In genomic region chr11:118192973-118193372, GRCm38 (mm10) we compare ENCODE assay signal across 11 mouse cellular contexts. TPM values are rescaled to one million over a fixed set of nuclear protein-coding genes. Genes with fewer than 3 reads are reported as not detected.
DNase-seq lines count a peak whose midpoint lies in the region; ATAC-seq and TF ChIP-seq lines count a peak whose summit lies in the region.
"Had no signal": no experiment of that assay in that cellular context is flagged by ENCODE, and none has a peak within 500 bp of the region (broad histone marks: within the 10 kb centered on the region; RNA-seq: fewer than 3 reads in every experiment).

No protein-coding gene starts in this region.

- H3K9me3 ChIP-seq in hindbrain, embryonic 13.5 days: no peaks in the 10 kb centered on the region
- no peaks in the 10 kb centered on the region for H3K9me3 ChIP-seq in hindbrain, embryonic 10.5 days
- no peaks in the 10 kb centered on the region for H3K9me3 ChIP-seq in lung, embryonic 16.5 days (ENCODE audit: control insufficient read depth, low read length)
- no peaks in the 10 kb centered on the region for H3K9me3 ChIP-seq in heart, embryonic 13.5 days
- H3K9me3 ChIP-seq: embryonic facial prominence, embryonic 15.5 days; hindbrain, embryonic 15.5 days had no signal

- no peaks in the 10 kb centered on the region for H3K27me3 ChIP-seq in hindbrain, embryonic 13.5 days
- H3K27me3 ChIP-seq in hindbrain, embryonic 10.5 days (ENCODE audit: insufficient read depth, poor library complexity, severe bottlenecking): no peaks in the 10 kb centered on the region
- no peaks in the 10 kb centered on the region for H3K27me3 ChIP-seq in lung, embryonic 16.5 days (ENCODE audit: control insufficient read depth, insufficient read depth, low read depth, low read length)
- H3K27me3 ChIP-seq in heart, embryonic 13.5 days (replicated peaks): no peaks in the 10 kb centered on the region
- H3K27me3 ChIP-seq: embryonic facial prominence, embryonic 15.5 days; hindbrain, embryonic 15.5 days had no signal

- no peak for TF ChIP-seq CTCF in lung, adult 2 months (IDR thresholded peaks at IDR 0.05; ENCODE audit: insufficient read depth, low read length)

- ATAC-seq in hindbrain, embryonic 13.5 days (ENCODE audit: low FRiP score): no peak
- ATAC-seq in lung, embryonic 16.5 days (ENCODE audit: low read depth): no peak
- ATAC-seq in heart, embryonic 13.5 days (ENCODE audit: extremely low read depth, insufficient number of reproducible peaks, low FRiP score, low TSS enrichment): no peak
- ATAC-seq in neutrophil, adult 5-6 weeks (ENCODE audit: extremely low read depth, insufficient number of reproducible peaks, low FRiP score, poor library complexity, severe bottlenecking): peak; percentile 51
- ATAC-seq: forebrain, postnatal 0 days had no signal

- no peak overlapping the region for H3K9ac ChIP-seq in hindbrain, embryonic 13.5 days
- no peak overlapping the region for H3K9ac ChIP-seq in lung, embryonic 16.5 days (ENCODE audit: low read length)
- H3K9ac ChIP-seq in heart, embryonic 13.5 days: no peak overlapping the region
- H3K9ac ChIP-seq: embryonic facial prominence, embryonic 15.5 days; forebrain, postnatal 0 days; hindbrain, embryonic 15.5 days had no signal

- TF ChIP-seq POLR2A in lung, adult 2 months (IDR thresholded peaks at IDR 0.05; ENCODE audit: borderline replicate concordance, extremely low read depth, low read depth, low read length): no peak

- peaks cover 43% of the 10 kb centered on the region for H3K4me1 ChIP-seq in hindbrain, embryonic 13.5 days (replicated peaks)
- peaks cover 47% of the 10 kb centered on the region for H3K4me1 ChIP-seq in hindbrain, embryonic 10.5 days (replicated peaks)
- peaks cover 34% of the 10 kb centered on the region for H3K4me1 ChIP-seq in lung, embryonic 16.5 days (replicated peaks; ENCODE audit: control insufficient read depth, insufficient read depth, low read length)
- H3K4me1 ChIP-seq in lung, adult 2 months (ENCODE audit: control insufficient read depth, insufficient read depth, low read length): peaks cover 28% of the 10 kb centered on the region
- peaks cover 60% of the 10 kb centered on the region for H3K4me1 ChIP-seq in heart, embryonic 13.5 days

- H3K4me2 ChIP-seq in hindbrain, embryonic 13.5 days: no peak overlapping the region
- H3K4me2 ChIP-seq in lung, embryonic 16.5 days (ENCODE audit: low read depth, low read length): peak overlapping the region; percentile 19; the same call in 1 of the 2 replicates
- H3K4me2 ChIP-seq in heart, embryonic 13.5 days: peak overlapping the region; percentile 26
- H3K4me2 ChIP-seq: embryonic facial prominence, embryonic 15.5 days; hindbrain, embryonic 15.5 days had no signal

- no peak for DNase-seq in hindbrain, embryonic 10.5 days (ENCODE audit: low spot score)
- no peak for DNase-seq in lung, adult 2 months
- no peak for DNase-seq in thymus, postnatal 0 days (ENCODE audit: low spot score)
- DNase-seq in right cerebral cortex, adult 2 months (ENCODE audit: low spot score in 2 of 2): no peak
- DNase-seq: forebrain, postnatal 0 days had no signal

- peak overlapping the region; percentile 8; the same call in 1 of the 2 replicates for H3K27ac ChIP-seq in hindbrain, embryonic 13.5 days
- no peak overlapping the region for H3K27ac ChIP-seq in hindbrain, embryonic 10.5 days
- peak overlapping the region; percentile 54 for H3K27ac ChIP-seq in lung, embryonic 16.5 days (ENCODE audit: low read length)
- peak overlapping the region; percentile 89 for H3K27ac ChIP-seq in heart, embryonic 13.5 days (replicated peaks)
- H3K27ac ChIP-seq: hindbrain, embryonic 15.5 days had no signal

- no peak overlapping the region for H3K4me3 ChIP-seq in hindbrain, embryonic 13.5 days
- no peak overlapping the region for H3K4me3 ChIP-seq in hindbrain, embryonic 10.5 days
- H3K4me3 ChIP-seq in lung, embryonic 16.5 days (ENCODE audit: low read length): no peak overlapping the region
- H3K4me3 ChIP-seq in lung, adult 2 months (replicated peaks; ENCODE audit: extremely low read depth, low read depth, low read length): no peak overlapping the region
- no peak overlapping the region for H3K4me3 ChIP-seq in heart, embryonic 13.5 days
- H3K4me3 ChIP-seq: embryonic facial prominence, embryonic 15.5 days; hindbrain, embryonic 15.5 days had no signal

- peaks cover 49% of the 10 kb centered on the region for H3K36me3 ChIP-seq in hindbrain, embryonic 13.5 days
- H3K36me3 ChIP-seq in hindbrain, embryonic 10.5 days: peaks cover 49% of the 10 kb centered on the region
- peaks cover 2% of the 10 kb centered on the region; the same call in 1 of the 2 replicates for H3K36me3 ChIP-seq in lung, embryonic 16.5 days (ENCODE audit: control insufficient read depth, insufficient read depth, low read length)
- peaks cover 49% of the 10 kb centered on the region for H3K36me3 ChIP-seq in heart, embryonic 13.5 days

- 87% methylated on average over 5 of the region's 5 CpGs for WGBS in hindbrain, embryonic 13.5 days
- 85% methylated on average over 5 of the region's 5 CpGs for WGBS in hindbrain, embryonic 10.5 days
- 73% methylated on average over 5 of the region's 5 CpGs for WGBS in lung, embryonic 16.5 days
- 71% methylated on average over 5 of the region's 5 CpGs for WGBS in lung, adult 2 months
- 75% methylated on average over 5 of the region's 5 CpGs for WGBS in heart, embryonic 13.5 days

RNA-seq across cellular contexts. Expression of gene Cyth1, which starts 55.4 kb away (rescaled TPM):
- 24.0 and 24.4 TPM in 2 replicates for polyA plus RNA-seq in hindbrain, embryonic 13.5 days (2015; fragmentation: Nextera tagmentation; extraction: Ambion mirVana)
- polyA plus RNA-seq in hindbrain, embryonic 10.5 days (2016; fragmentation: Nextera tagmentation; extraction: Ambion mirVana): 13.9 and 23.0 TPM in 2 replicates
- polyA plus RNA-seq in lung, embryonic 16.5 days (2015; fragmentation: Nextera tagmentation; extraction: Ambion mirVana): 14.1 and 14.4 TPM in 2 replicates
- 23.1 and 24.0 TPM in 2 replicates for polyA plus RNA-seq in lung, adult 2 months (2012; rRNA removed)
- 14.9 and 15.9 TPM in 2 replicates for polyA plus RNA-seq in heart, embryonic 13.5 days (2015; fragmentation: Nextera tagmentation; extraction: Ambion mirVana)
- total RNA-seq in neutrophil, adult 5-6 weeks (2017): 155 and 192 TPM in 2 replicates
- polyA plus RNA-seq in thymus, postnatal 0 days (2015; fragmentation: Nextera tagmentation; extraction: Ambion mirVana): 44.7 and 46.1 TPM in 2 replicates
